Mouse (Mus musculus): ENCODE measurements at regions not wholly inside any gene's neighbourhood (a gene's known extent, or its start where the extent isn't known, plus 50 kb on each side); places are given as distances from the start of the nearest gene placed in this dataset.

- 89% methylated on average over 1 of the region's 1 CpGs for WGBS
- Histone ChIP-seq H3K4me3 (no peak overlapping the region), H3K4me1 (no peaks in the 10 kb centered on the region), H3K9me3 (replicated peaks) (no peaks in the 10 kb centered on the region), H3K27ac (replicated peaks) (no peak overlapping the region), H3K36me3 (no peaks in the 10 kb centered on the region), H3K27me3 (ENCODE audit: low read depth, poor library complexity, severe bottlenecking) (no peaks in the 10 kb centered on the region)
- DNase-seq (ENCODE audit: low spot score), result no peak
Measured at GRCm38 (mm10) chr13:100951185-100951508, 117.9 kb upstream of the Slc30a5 start.

- Histone ChIP-seq H3K9me3 (replicated peaks) (no peaks in the 10 kb centered on the region), H3K27ac (replicated peaks) (no peak overlapping the region), H3K27me3 (ENCODE audit: low read depth, poor library complexity, severe bottlenecking) (no peaks in the 10 kb centered on the region), H3K4me1 (no peaks in the 10 kb centered on the region), H3K4me3 (no peak overlapping the region), H3K36me3 (no peaks in the 10 kb centered on the region)
- DNase-seq (ENCODE audit: low spot score), result no peak
- 56% methylated on average over 7 of the region's 7 CpGs for WGBS
Measured at GRCm38 (mm10) chr13:100950348-100951184, 117.3 kb upstream of the Slc30a5 start.

- Histone ChIP-seq H3K36me3 (no peaks in the 10 kb centered on the region), H3K9me3 (replicated peaks) (no peaks in the 10 kb centered on the region), H3K4me3 (no peak overlapping the region), H3K27me3 (ENCODE audit: low read depth, poor library complexity, severe bottlenecking) (no peaks in the 10 kb centered on the region), H3K4me1 (no peaks in the 10 kb centered on the region), H3K27ac (replicated peaks) (no peak overlapping the region)
- no peak for DNase-seq (ENCODE audit: low spot score)
- 51% methylated on average over 5 of the region's 5 CpGs for WGBS
Measured at GRCm38 (mm10) chr13:100943206-100943848, 110.1 kb upstream of the Slc30a5 start.

GRCm38 (mm10) chr13:100940791-100941190 is 107.6 kb upstream of the Slc30a5 start:
- no peaks in the 10 kb centered on the region for H3K4me1 ChIP-seq
- H3K36me3 ChIP-seq, result no peaks in the 10 kb centered on the region
- no peak overlapping the region for H3K4me3 ChIP-seq
- no peak for DNase-seq (ENCODE audit: low spot score)
- H3K27me3 ChIP-seq (ENCODE audit: low read depth, poor library complexity, severe bottlenecking), result no peaks in the 10 kb centered on the region
- WGBS, result 84% methylated on average over 13 of the region's 13 CpGs
- no peaks in the 10 kb centered on the region for H3K9me3 ChIP-seq (replicated peaks)
- H3K27ac ChIP-seq (replicated peaks), result no peak overlapping the region

- Histone ChIP-seq H3K36me3 (no peaks in the 10 kb centered on the region), H3K4me3 (no peak overlapping the region), H3K27me3 (ENCODE audit: low read depth, poor library complexity, severe bottlenecking) (no peaks in the 10 kb centered on the region), H3K27ac (replicated peaks) (no peak overlapping the region), H3K9me3 (replicated peaks) (no peaks in the 10 kb centered on the region), H3K4me1 (no peaks in the 10 kb centered on the region)
- DNase-seq (ENCODE audit: low spot score), result peak; percentile 33
- WGBS, result 44% methylated on average over 4 of the region's 4 CpGs
Measured at GRCm38 (mm10) chr13:100939677-100940076, 106.5 kb upstream of the Slc30a5 start.

GRCm38 (mm10) chr13:100933265-100933664 is 100.0 kb upstream of the Slc30a5 start:
- Histone ChIP-seq H3K27me3 (ENCODE audit: low read depth, poor library complexity, severe bottlenecking) (no peaks in the 10 kb centered on the region), H3K36me3 (no peaks in the 10 kb centered on the region), H3K9me3 (replicated peaks) (no peaks in the 10 kb centered on the region), H3K4me1 (no peaks in the 10 kb centered on the region), H3K4me3 (no peak overlapping the region), H3K27ac (replicated peaks) (no peak overlapping the region)
- no peak for DNase-seq (ENCODE audit: low spot score)
- WGBS, result 90% methylated on average over 8 of the region's 8 CpGs

- no peaks in the 10 kb centered on the region for H3K27me3 ChIP-seq (ENCODE audit: low read depth, poor library complexity, severe bottlenecking)
- no peak overlapping the region for H3K4me3 ChIP-seq
- DNase-seq (ENCODE audit: low spot score), result no peak
- no peaks in the 10 kb centered on the region for H3K9me3 ChIP-seq (replicated peaks)
- WGBS, result 88% methylated on average over 2 of the region's 2 CpGs
- no peak overlapping the region for H3K27ac ChIP-seq (replicated peaks)
- no peaks in the 10 kb centered on the region for H3K4me1 ChIP-seq
- no peaks in the 10 kb centered on the region for H3K36me3 ChIP-seq
Measured at GRCm38 (mm10) chr13:100899566-100899965, 66.3 kb upstream of the Slc30a5 start.

GRCm38 (mm10) chr13:100893871-100894270 is 60.6 kb upstream of the Slc30a5 start:
- 91% methylated on average over 9 of the region's 9 CpGs for WGBS
- Histone ChIP-seq H3K36me3 (no peaks in the 10 kb centered on the region), H3K4me1 (no peaks in the 10 kb centered on the region), H3K4me3 (no peak overlapping the region), H3K27ac (replicated peaks) (no peak overlapping the region), H3K27me3 (ENCODE audit: low read depth, poor library complexity, severe bottlenecking) (no peaks in the 10 kb centered on the region), H3K9me3 (replicated peaks) (no peaks in the 10 kb centered on the region)
- no peak for DNase-seq (ENCODE audit: low spot score)

GRCm38 (mm10) chr13:100893096-100893495 is 59.9 kb upstream of the Slc30a5 start:
- Histone ChIP-seq H3K4me1 (no peaks in the 10 kb centered on the region), H3K27me3 (ENCODE audit: low read depth, poor library complexity, severe bottlenecking) (no peaks in the 10 kb centered on the region), H3K36me3 (no peaks in the 10 kb centered on the region), H3K9me3 (replicated peaks) (no peaks in the 10 kb centered on the region), H3K4me3 (no peak overlapping the region), H3K27ac (replicated peaks) (no peak overlapping the region)
- WGBS, result 86% methylated on average over 1 of the region's 1 CpGs
- DNase-seq (ENCODE audit: low spot score), result no peak

GRCm38 (mm10) chr13:100892647-100893071 is 59.4 kb upstream of the Slc30a5 start:
- Histone ChIP-seq H3K27me3 (ENCODE audit: low read depth, poor library complexity, severe bottlenecking) (no peaks in the 10 kb centered on the region), H3K36me3 (no peaks in the 10 kb centered on the region), H3K27ac (replicated peaks) (no peak overlapping the region), H3K4me1 (no peaks in the 10 kb centered on the region), H3K9me3 (replicated peaks) (no peaks in the 10 kb centered on the region), H3K4me3 (no peak overlapping the region)
- no peak for DNase-seq (ENCODE audit: low spot score)
- WGBS, result 65% methylated on average over 13 of the region's 13 CpGs

GRCm38 (mm10) chr13:100892204-100892603 is 59.0 kb upstream of the Slc30a5 start:
- 25% methylated on average over 13 of the region's 13 CpGs for WGBS
- H3K4me3 ChIP-seq, result no peak overlapping the region
- no peaks in the 10 kb centered on the region for H3K9me3 ChIP-seq (replicated peaks)
- peak; percentile 69 for DNase-seq (ENCODE audit: low spot score)
- no peaks in the 10 kb centered on the region for H3K27me3 ChIP-seq (ENCODE audit: low read depth, poor library complexity, severe bottlenecking)
- no peaks in the 10 kb centered on the region for H3K4me1 ChIP-seq
- no peaks in the 10 kb centered on the region for H3K36me3 ChIP-seq
- H3K27ac ChIP-seq (replicated peaks), result no peak overlapping the region

GRCm38 (mm10) chr13:100890457-100890856 is 57.2 kb upstream of the Slc30a5 start:
- H3K9me3 ChIP-seq (replicated peaks), result no peaks in the 10 kb centered on the region
- no peak for DNase-seq (ENCODE audit: low spot score)

GRCm38 (mm10) chr13:100888481-100888880 is 55.3 kb upstream of the Slc30a5 start:
- 83% methylated on average over 5 of the region's 5 CpGs for WGBS
- no peak overlapping the region for H3K27ac ChIP-seq (replicated peaks)
- H3K4me3 ChIP-seq, result no peak overlapping the region
- H3K36me3 ChIP-seq, result no peaks in the 10 kb centered on the region
- no peaks in the 10 kb centered on the region for H3K27me3 ChIP-seq (ENCODE audit: low read depth, poor library complexity, severe bottlenecking)
- H3K4me1 ChIP-seq, result no peaks in the 10 kb centered on the region
- no peak for DNase-seq (ENCODE audit: low spot score)
- no peaks in the 10 kb centered on the region for H3K9me3 ChIP-seq (replicated peaks)

More at GRCm38 (mm10) chr13:100890457-100890856, 57.2 kb upstream of the Slc30a5 start:
- Histone ChIP-seq H3K27me3 (ENCODE audit: low read depth, poor library complexity, severe bottlenecking) (no peaks in the 10 kb centered on the region), H3K27ac (replicated peaks) (no peak overlapping the region), H3K4me1 (no peaks in the 10 kb centered on the region), H3K36me3 (no peaks in the 10 kb centered on the region), H3K4me3 (no peak overlapping the region)
- 85% methylated on average over 6 of the region's 6 CpGs for WGBS

All from midbrain, embryonic 10.5 days (tissue).